Comparison of ENCODE assay signal across 19 mouse cellular contexts in genomic region chr12:79547556-79547955, GRCm38 (mm10).
DNase-seq lines count a peak whose midpoint lies in the region; ATAC-seq and TF ChIP-seq lines count a peak whose summit lies in the region.
"Had no signal": no experiment of that assay in that cellular context is flagged by ENCODE, and none has a peak within 500 bp of the region (broad histone marks: within the 10 kb centered on the region; RNA-seq: fewer than 3 reads in every experiment).

No protein-coding gene starts in this region.

- H3K9ac ChIP-seq in heart, embryonic 11.5 days (ENCODE audit: low read depth, low read length), result no peak overlapping the region
- no peak overlapping the region for H3K9ac ChIP-seq in liver, adult 2 months (ENCODE audit: low read depth, low read length)
- H3K9ac ChIP-seq in lung, embryonic 14.5 days, result no peak overlapping the region
- H3K9ac ChIP-seq in stomach, embryonic 16.5 days (ENCODE audit: low read length), result no peak overlapping the region
- H3K9ac ChIP-seq: forebrain, postnatal 0 days; hindbrain, embryonic 12.5 days; midbrain, embryonic 15.5 days had no signal

- no peaks in the 10 kb centered on the region for H3K79me2 ChIP-seq in liver, adult 2 months (ENCODE audit: control insufficient read depth, insufficient read depth, low read length)

- DNase-seq in heart, adult 18-20 months, result peak; percentile 25
- DNase-seq in liver, adult 2 months (ENCODE audit: extremely low read depth, low read depth, low spot score), result peak; percentile 65
- DNase-seq in liver, result no peak
- DNase-seq in lung, embryonic 14.5 days, result peak; percentile 79
- no peak for DNase-seq in frontal cortex, postnatal 10 days (ENCODE audit: low spot score in 2 of 2)
- DNase-seq: adrenal gland, postnatal 36 days; cerebellum, postnatal 10 days; forebrain, postnatal 0 days; gastrocnemius, postnatal 36 days; kidney, adult 8-10 months; right cerebral cortex, postnatal 14 days; thymus, adult 18-20 months had no signal

- 33% methylated on average over 6 of the region's 6 CpGs for WGBS in heart, embryonic 11.5 days (ENCODE audit: insufficient replicate concordance)
- WGBS in liver, adult 2 months, result 57% methylated on average over 6 of the region's 6 CpGs
- WGBS in lung, embryonic 14.5 days, result 23% methylated on average over 6 of the region's 6 CpGs
- 33% methylated on average over 6 of the region's 6 CpGs for WGBS in stomach, embryonic 16.5 days

- no peak overlapping the region; the same call in 1 of the 2 replicates for H3K27ac ChIP-seq in heart, embryonic 11.5 days (ENCODE audit: low read depth, low read length)
- no peak overlapping the region for H3K27ac ChIP-seq in liver, adult 2 months (replicated peaks; ENCODE audit: insufficient read depth, low read depth, low read length)
- H3K27ac ChIP-seq in lung, embryonic 14.5 days (ENCODE audit: low read depth), result peak overlapping the region; percentile 82
- peak overlapping the region; percentile 42; the same call in 1 of the 2 replicates for H3K27ac ChIP-seq in stomach, embryonic 16.5 days (ENCODE audit: low read length)
- H3K27ac ChIP-seq: hindbrain, embryonic 12.5 days; macrophage; midbrain, embryonic 15.5 days had no signal

- no peaks in the 10 kb centered on the region for H3K9me3 ChIP-seq in heart, embryonic 11.5 days (replicated peaks; ENCODE audit: control insufficient read depth, low read length)
- no peaks in the 10 kb centered on the region for H3K9me3 ChIP-seq in lung, embryonic 14.5 days (ENCODE audit: low read depth, low read length)
- H3K9me3 ChIP-seq in stomach, embryonic 16.5 days (replicated peaks; ENCODE audit: control insufficient read depth, low read length), result no peaks in the 10 kb centered on the region
- H3K9me3 ChIP-seq: hindbrain, embryonic 12.5 days; midbrain, embryonic 15.5 days had no signal

- no peak for ATAC-seq in heart, embryonic 11.5 days (replicated peaks; ENCODE audit: insufficient number of reproducible peaks, low FRiP score, low TSS enrichment)
- ATAC-seq in lung, embryonic 14.5 days (ENCODE audit: insufficient read depth), result peak; percentile 68; the same call in 1 of the 2 replicates
- ATAC-seq in stomach, embryonic 16.5 days (ENCODE audit: insufficient read depth, low FRiP score), result no peak
- ATAC-seq in frontal cortex, adult (ENCODE audit: low TSS enrichment), result no peak
- ATAC-seq: forebrain, postnatal 0 days; midbrain, embryonic 15.5 days; Patski had no signal

- peaks cover 4% of the 10 kb centered on the region; the same call in 1 of the 2 replicates for H3K4me1 ChIP-seq in heart, embryonic 11.5 days (ENCODE audit: control insufficient read depth, insufficient read depth, low read length)
- peaks cover 5% of the 10 kb centered on the region for H3K4me1 ChIP-seq in liver, adult 2 months (ENCODE audit: control insufficient read depth, insufficient read depth, low read length)
- H3K4me1 ChIP-seq in lung, embryonic 14.5 days (ENCODE audit: insufficient read depth), result peaks cover 12% of the 10 kb centered on the region
- peaks cover 13% of the 10 kb centered on the region for H3K4me1 ChIP-seq in stomach, embryonic 16.5 days (ENCODE audit: control insufficient read depth, insufficient read depth, low read length)
- H3K4me1 ChIP-seq: midbrain, embryonic 15.5 days had no signal

- no peak overlapping the region for H3K4me3 ChIP-seq in heart, embryonic 11.5 days (ENCODE audit: low read depth, low read length)
- H3K4me3 ChIP-seq in liver, adult 2 months (ENCODE audit: insufficient read depth, low read depth, low read length), result no peak overlapping the region
- no peak overlapping the region for H3K4me3 ChIP-seq in lung, embryonic 14.5 days (ENCODE audit: low read depth, low read length)
- no peak overlapping the region for H3K4me3 ChIP-seq in stomach, embryonic 16.5 days (replicated peaks; ENCODE audit: low read length)
- H3K4me3 ChIP-seq: hindbrain, embryonic 12.5 days; midbrain, embryonic 15.5 days had no signal

- H3K27me3 ChIP-seq in heart, embryonic 11.5 days (ENCODE audit: control insufficient read depth, insufficient read depth, low read length), result no peaks in the 10 kb centered on the region
- no peaks in the 10 kb centered on the region for H3K27me3 ChIP-seq in liver, adult 2 months (ENCODE audit: control insufficient read depth, insufficient read depth, low read length)
- no peaks in the 10 kb centered on the region for H3K27me3 ChIP-seq in lung, embryonic 14.5 days (ENCODE audit: insufficient read depth, low read length)
- no peaks in the 10 kb centered on the region for H3K27me3 ChIP-seq in stomach, embryonic 16.5 days (ENCODE audit: control insufficient read depth, insufficient read depth, low read length)
- H3K27me3 ChIP-seq: hindbrain, embryonic 12.5 days; midbrain, embryonic 15.5 days; Patski had no signal

- H3K36me3 ChIP-seq in heart, embryonic 11.5 days (ENCODE audit: control insufficient read depth, insufficient read depth, low read length), result no peaks in the 10 kb centered on the region
- no peaks in the 10 kb centered on the region for H3K36me3 ChIP-seq in liver, adult 2 months (ENCODE audit: control insufficient read depth, insufficient read depth, low read length)
- H3K36me3 ChIP-seq in lung, embryonic 14.5 days (ENCODE audit: insufficient read depth), result no peaks in the 10 kb centered on the region
- H3K36me3 ChIP-seq in stomach, embryonic 16.5 days (ENCODE audit: control insufficient read depth, insufficient read depth, low read length), result no peaks in the 10 kb centered on the region
- H3K36me3 ChIP-seq: hindbrain, embryonic 12.5 days; midbrain, embryonic 15.5 days had no signal

- no peak overlapping the region for H3K4me2 ChIP-seq in heart, embryonic 11.5 days
- no peak overlapping the region for H3K4me2 ChIP-seq in lung, embryonic 14.5 days
- no peak overlapping the region for H3K4me2 ChIP-seq in stomach, embryonic 16.5 days (ENCODE audit: low read depth, low read length)
- H3K4me2 ChIP-seq: hindbrain, embryonic 12.5 days; midbrain, embryonic 15.5 days had no signal

- TF ChIP-seq CTCF in liver, adult 2 months (IDR thresholded peaks at IDR 0.05; ENCODE audit: low read depth, low read length), result no peak
- no peak for TF ChIP-seq CTCF in lung, embryonic 14.5 days (IDR thresholded peaks at IDR 0.05; ENCODE audit: low read depth)

- TF ChIP-seq POLR2A in liver, adult 2 months (IDR thresholded peaks at IDR 0.05; ENCODE audit: extremely low read depth, insufficient read depth, low read length), result no peak

Comparison
In these comparisons a context has a peak if more than half of its experiments do, and no peak if none do; other contexts are left out.
1. DNase-seq: peak in heart, adult 18-20 months (2 of 2), liver, adult 2 months (single experiment) and lung, embryonic 14.5 days (single experiment); none in liver (single experiment) and frontal cortex, postnatal 10 days (0 of 2).
2. H3K27ac ChIP-seq: peak in lung, embryonic 14.5 days (single experiment) and stomach, embryonic 16.5 days (single experiment); none in heart, embryonic 11.5 days (single experiment) and liver, adult 2 months (single experiment).